Mouse (Mus musculus) olfactory bulb, adult 2 months (tissue): Measurements from ENCODE around the gene Pola2. TPM values are rescaled to one million over a fixed set of nuclear protein-coding genes. Genes with fewer than 3 reads are reported as not detected.
A peak's percentile ranks its signal among the peaks of the same experiment; 100 is the strongest.

Source experiments
- H3K27ac ChIP-seq: fragments of 200-500 bp; 2 replicates; pipeline ENCODE4 v1.5.1; 2012; ENCODE audit warnings: low read depth, low read length; ENCODE audit not compliant: insufficient read depth
- H3K4me1 ChIP-seq: fragments of 200-500 bp; 2 replicates; pipeline ENCODE4 v1.6.1; 2012; ENCODE audit warnings: low read length; ENCODE audit not compliant: control insufficient read depth, insufficient read depth
- H3K4me3 ChIP-seq: fragments of 200-500 bp; 2 replicates; pipeline ENCODE4 v1.5.1; 2012; ENCODE audit warnings: mild to moderate bottlenecking, low read depth, low read length, moderate library complexity; ENCODE audit not compliant: insufficient read depth
- CTCF ChIP-seq: fragments of 200-500 bp; IDR thresholded peaks from 2 replicates; pipeline ENCODE4 v1.5.1; 2012; ENCODE audit warnings: low read depth, mild to moderate bottlenecking, low read length, moderate library complexity; ENCODE audit not compliant: insufficient read depth
- POLR2A ChIP-seq: fragments of 200-500 bp; IDR thresholded peaks from 2 replicates; pipeline ENCODE4 v1.6.1; 2012; ENCODE audit warnings: mild to moderate bottlenecking, low read depth, low read length, moderate library complexity; ENCODE audit not compliant: insufficient read depth
- WGBS: fragments of 180-500 bp; shearing (Covaris S2); methylation state at CpG from one replicate; pipeline ENCODE4 v1.1.7; 2018; 5-methylcytosine and 5-hydroxymethylcytosine counted together
- polyA plus RNA-seq: library from polyadenylated mRNA; stranded (reverse); fragments of >200 nt; gene quantifications from 2 replicates; pipeline ENCODE4 v1.2.4, GENCODE M21; 2012; ENCODE audit warnings: low replicate concordance; ENCODE audit not compliant: missing spikeins, insufficient read depth, insufficient read length

Pola2 gene
- polyA plus RNA-seq, 1 experiment: not detected

DNA sequence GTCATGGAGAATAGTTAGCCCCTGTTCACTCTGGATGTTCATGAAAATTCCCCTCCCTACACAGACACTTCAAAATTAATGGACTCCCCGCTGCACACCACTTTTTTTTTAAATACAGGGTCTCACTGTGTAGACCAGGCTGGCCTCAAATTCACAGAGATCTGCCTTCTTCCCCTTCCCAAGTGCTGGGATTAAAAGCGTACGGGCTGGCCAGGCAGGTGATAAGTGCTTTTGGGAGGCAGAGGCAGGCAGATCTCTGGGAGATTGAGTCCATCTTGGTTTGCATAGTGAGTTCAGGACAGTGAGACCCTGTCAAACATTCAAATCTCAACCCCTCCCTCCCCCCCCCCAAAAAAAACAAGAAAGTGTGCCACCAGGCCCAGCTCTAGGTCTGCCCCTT, 41.0 kb downstream of the Pola2 start:
- peaks cover 11% of the 10 kb centered on the region; the same call in 1 of the 2 replicates for H3K4me1 ChIP-seq
- WGBS: 97% methylated on average over 3 of the region's 3 CpGs
- no peak overlapping the region for H3K27ac ChIP-seq
- H3K4me3 ChIP-seq: no peak overlapping the region
- no peak for TF ChIP-seq CTCF
- no peak for TF ChIP-seq POLR2A

DNA sequence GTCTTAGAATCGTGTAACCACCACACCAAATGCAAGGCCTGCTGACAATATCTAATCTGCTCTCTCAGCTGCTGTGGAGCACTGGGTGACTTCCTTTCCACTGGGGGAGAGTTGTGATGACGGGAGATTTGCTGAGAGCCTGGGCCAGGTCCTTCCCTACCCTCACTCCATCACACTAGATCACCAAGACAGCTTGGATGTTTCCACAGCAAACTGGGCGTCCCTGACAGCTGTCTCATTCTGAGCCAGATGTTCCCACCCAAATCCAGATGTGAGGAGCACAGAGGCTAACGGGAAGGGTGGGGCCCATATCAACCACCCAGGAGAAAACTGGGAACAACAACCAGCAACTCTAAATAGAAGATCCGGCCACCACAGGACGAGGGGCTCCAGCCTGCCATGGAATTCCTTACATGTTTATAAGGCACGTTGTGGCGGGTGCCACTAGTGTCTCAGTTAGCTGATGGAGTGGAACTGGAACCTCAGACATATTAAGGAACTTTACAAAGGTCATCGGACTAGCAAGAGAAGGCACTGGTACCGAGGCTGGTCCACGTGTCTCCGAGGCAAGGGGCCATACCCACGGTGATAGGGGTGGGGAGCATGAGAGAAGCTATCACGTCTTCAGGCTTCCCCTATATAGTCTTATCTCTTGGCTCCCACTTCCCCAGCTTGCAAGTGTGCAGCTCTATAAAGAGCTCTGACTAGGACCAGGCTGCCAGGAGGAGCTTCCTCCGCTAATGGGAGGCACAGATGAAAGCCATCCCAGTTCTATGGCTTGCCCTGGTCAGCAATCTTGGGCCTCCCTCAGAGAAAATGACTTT, 41.7 kb downstream of the Pola2 start:
- Histone ChIP-seq H3K4me3 (no peak overlapping the region), H3K4me1 (peaks cover 11% of the 10 kb centered on the region; the same call in 1 of the 2 replicates), H3K27ac (no peak overlapping the region)
- TF ChIP-seq POLR2A (no peak), CTCF (no peak)
- WGBS: 79% methylated on average over 15 of the region's 15 CpGs

GRCm38 (mm10) chr19:5921715-5922114, 42.3 kb downstream of the Pola2 start:
- Histone ChIP-seq H3K27ac (no peak overlapping the region), H3K4me3 (no peak overlapping the region), H3K4me1 (peaks cover 11% of the 10 kb centered on the region; the same call in 1 of the 2 replicates)
- TF ChIP-seq POLR2A (no peak), CTCF (no peak)
- 35% methylated on average over 9 of the region's 9 CpGs for WGBS

- 17% methylated on average over 13 of the region's 13 CpGs for WGBS
- Histone ChIP-seq H3K27ac (peak within 1 kb of the TSS; percentile 82), H3K4me1 (peaks cover 11% of the 10 kb centered on the region), H3K4me3 (peak within 1 kb of the TSS; percentile 89)
- TF ChIP-seq POLR2A (peak; percentile 21; the same call in 1 of the 2 replicates), CTCF (no peak)
Observed at GRCm38 (mm10) chr19:5913007-5913719, 50.8 kb downstream of the Pola2 start, which contains the start of gene Dpf2. Gene Dpf2, minus strand, starts transcription at chr19:5913010.

DNA sequence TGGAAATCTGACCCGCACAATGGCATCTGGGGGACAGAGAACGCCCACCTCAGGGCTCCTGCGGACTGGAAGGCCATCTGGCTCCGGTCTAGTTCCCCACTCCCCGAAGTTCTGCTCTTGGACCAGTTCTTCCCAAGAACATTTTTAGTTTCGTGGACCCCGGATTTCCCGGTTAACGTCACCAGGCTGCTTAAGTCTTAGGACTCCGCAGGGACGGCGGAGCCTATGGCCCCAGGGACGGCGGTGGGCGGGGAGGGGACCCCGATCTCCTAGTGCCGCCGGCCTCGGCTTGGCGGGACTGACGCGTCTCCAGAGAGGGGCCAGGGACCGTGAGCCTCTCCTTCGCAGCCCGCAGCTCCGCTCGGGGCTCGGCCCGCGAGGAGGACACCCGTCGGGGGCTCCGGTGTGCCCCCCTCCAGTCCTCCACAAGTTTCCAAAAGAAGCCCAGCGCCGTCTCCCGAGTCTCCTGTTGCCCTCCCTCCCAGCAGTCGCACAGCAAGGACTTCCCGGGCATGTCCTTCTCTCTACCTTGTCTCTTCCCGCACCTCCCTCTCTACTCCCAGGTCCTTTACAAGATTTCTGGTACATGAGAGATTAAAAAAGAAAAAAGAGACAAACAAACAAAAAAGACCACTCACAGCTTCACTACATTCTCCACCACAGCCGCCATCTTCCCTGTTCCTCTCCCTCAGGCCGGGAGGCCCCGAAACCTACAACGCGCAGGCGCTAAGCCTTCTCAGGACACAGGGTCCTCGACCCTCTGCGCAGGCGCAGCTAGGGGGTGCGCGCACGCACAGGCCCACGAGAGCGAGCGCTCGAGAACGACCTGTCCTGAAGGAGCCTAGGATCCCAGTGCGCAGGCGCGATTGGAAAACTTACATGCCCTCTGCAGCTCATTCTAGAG, 51.6 kb downstream of the Pola2 start:
- under 1% methylated on average over 59 of the region's 59 CpGs for WGBS
- peak overlapping the region; percentile 89 for H3K4me3 ChIP-seq
- H3K27ac ChIP-seq: peak overlapping the region; percentile 82
- TF ChIP-seq CTCF (no peak), POLR2A (peak; percentile 74)
- peaks cover 11% of the 10 kb centered on the region for H3K4me1 ChIP-seq

DNA sequence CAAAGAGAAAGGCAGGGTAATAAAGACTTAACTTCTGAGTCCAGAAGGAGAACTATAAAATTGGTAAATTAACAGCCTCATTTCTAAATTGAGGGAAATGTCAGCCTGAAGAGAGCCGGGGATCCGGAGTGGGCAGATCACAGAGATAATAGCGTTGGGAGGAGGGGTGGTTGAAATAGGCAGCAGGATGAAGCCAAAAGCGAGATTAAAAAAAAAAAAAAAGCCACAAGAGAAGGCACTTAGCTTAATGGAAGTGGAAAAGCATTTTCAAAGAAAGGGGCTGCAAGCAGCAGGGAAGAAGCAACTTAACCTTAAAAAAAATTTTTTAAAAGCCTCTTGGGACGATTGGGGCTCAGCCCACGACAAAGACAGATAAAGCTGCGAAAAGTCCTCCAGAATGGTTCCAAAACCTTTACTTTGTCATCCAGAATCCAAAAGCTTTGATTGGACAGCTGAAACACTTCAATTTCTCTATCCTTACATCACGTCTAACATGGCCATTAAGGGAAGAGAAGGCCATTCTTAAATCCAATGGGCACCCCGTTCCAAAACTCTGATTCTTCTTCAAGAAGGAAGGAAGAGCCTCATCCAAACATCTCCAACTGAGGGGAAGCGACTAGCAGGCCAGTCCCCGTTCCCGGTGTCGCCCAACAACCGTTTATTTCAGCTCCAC, 52.4 kb downstream of the Pola2 start:
- H3K4me3 ChIP-seq: peak overlapping the region; percentile 89
- TF ChIP-seq POLR2A (no peak), CTCF (no peak)
- peaks cover 11% of the 10 kb centered on the region for H3K4me1 ChIP-seq
- WGBS: 2% methylated on average over 14 of the region's 14 CpGs
- H3K27ac ChIP-seq: peak overlapping the region; percentile 68

- 13% methylated on average over 6 of the region's 6 CpGs for WGBS
- Histone ChIP-seq H3K4me3 (peak overlapping the region; percentile 38), H3K4me1 (peaks cover 11% of the 10 kb centered on the region), H3K27ac (peak overlapping the region; percentile 58; the same call in 1 of the 2 replicates)
- TF ChIP-seq CTCF: no peak
- no peak for TF ChIP-seq POLR2A
Observed at GRCm38 (mm10) chr19:5910221-5910620, 53.8 kb downstream of the Pola2 start.

GRCm38 (mm10) chr19:5907275-5907674, 56.7 kb downstream of the Pola2 start:
- 70% methylated on average over 3 of the region's 3 CpGs for WGBS
- TF ChIP-seq CTCF (no peak), POLR2A (no peak)
- Histone ChIP-seq H3K4me3 (no peak overlapping the region), H3K27ac (no peak overlapping the region), H3K4me1 (peaks cover 4% of the 10 kb centered on the region)
